Mouse (Mus musculus) ES-E14 (cell line): ENCODE measurements around the gene Ddx6. TPM values are rescaled to one million over a fixed set of nuclear protein-coding genes. Genes with fewer than 3 reads are reported as not detected.

Experiments used
- DNase-seq: peaks from one replicate; pipeline ENCODE4 v3.0.0-alpha.2; 2013; ENCODE audit warnings: low read depth, low spot score
- H3K27ac ChIP-seq: 2 replicates; pipeline ENCODE4 v1.5.1; 2012; ENCODE audit warnings: low read depth, mild to moderate bottlenecking, low read length, moderate library complexity, mixed read lengths; ENCODE audit not compliant: poor library complexity, insufficient read depth, severe bottlenecking
- H3K36me3 ChIP-seq: 2 replicates; pipeline ENCODE4 v1.6.1; 2012; ENCODE audit warnings: mild to moderate bottlenecking, low read length, moderate library complexity, mixed read lengths; ENCODE audit not compliant: control insufficient read depth, poor library complexity, insufficient read depth, severe bottlenecking
- H3K4me1 ChIP-seq, 2 experiments: fragments of 150-350 bp in 1 of 2; sonication (generic) in 1 of 2; 2 replicates each; pipeline ENCODE4 v1.6.1; 2012; ENCODE audit warnings: low read length in 2 of 2, mild to moderate bottlenecking in 1 of 2, mixed read lengths in 1 of 2; ENCODE audit not compliant: control insufficient read depth in 2 of 2, insufficient read depth in 2 of 2, poor library complexity in 1 of 2
- H3K4me3 ChIP-seq, 2 experiments: fragments of 150-350 bp in 1 of 2; sonication (generic) in 1 of 2; 2 replicates each; pipeline ENCODE4 v1.5.1; 2012; ENCODE audit warnings: low read length in 2 of 2, low read depth in 1 of 2, mild to moderate bottlenecking in 1 of 2, mixed read lengths in 1 of 2; ENCODE audit not compliant: insufficient read depth in 1 of 2, poor library complexity in 1 of 2, severe bottlenecking in 1 of 2
- H3K9ac ChIP-seq: 2 replicates; pipeline ENCODE4 v1.6.1; 2012; ENCODE audit warnings: low read depth, mild to moderate bottlenecking, low read length, mixed read lengths; ENCODE audit not compliant: poor library complexity, insufficient read depth, severe bottlenecking
- H3K9me3 ChIP-seq: fragments of 150-350 bp; sonication (generic); 2 replicates; pipeline ENCODE4 v1.6.1; 2012; ENCODE audit warnings: low read depth, mild to moderate bottlenecking, low read length; ENCODE audit not compliant: control insufficient read depth, insufficient read depth
- CHD2 ChIP-seq: IDR thresholded peaks from 2 replicates; pipeline ENCODE4 v1.6.1; 2014; ENCODE audit warnings: mild to moderate bottlenecking, low read depth, low read length, inconsistent platforms
- HCFC1 ChIP-seq: IDR thresholded peaks from 2 replicates; pipeline ENCODE4 v1.6.1; 2012; ENCODE audit warnings: low read length, inconsistent platforms, borderline replicate concordance; ENCODE audit not compliant: insufficient read depth
- MAFK ChIP-seq: IDR thresholded peaks from 2 replicates; pipeline ENCODE4 v1.6.1; 2014; ENCODE audit warnings: mild to moderate bottlenecking, low read depth, low read length, inconsistent platforms; ENCODE audit not compliant: insufficient read depth
- ZC3H11A ChIP-seq: IDR thresholded peaks from 2 replicates; pipeline ENCODE4 v1.6.1; 2012; ENCODE audit warnings: low read depth, mild to moderate bottlenecking, inconsistent platforms, low read length, borderline replicate concordance
- ZNF384 ChIP-seq: IDR thresholded peaks from 2 replicates; pipeline ENCODE4 v1.6.1; 2012; ENCODE audit warnings: low read depth, low read length, inconsistent platforms
- in situ Hi-C, 2 experiments: fragments of 600-800 bp; cut with MboI; formaldehyde crosslinking; loops; one replicate each; pipeline ENCODE4 v1.15.1; 2025; ENCODE audit warnings: low sequenced_read_pairs in 2 of 2, inconsistent platforms in 1 of 2; ENCODE audit not compliant: unreplicated experiment in 2 of 2
- total RNA-seq: library from RNA; depleted of rRNA; stranded (reverse); fragments of 300-350 nt; gene quantifications from 2 replicates; pipeline ENCODE4 v1.2.3, GENCODE M21; 2012

The Ddx6 gene
- total RNA-seq, 1 experiment, result 52.7 TPM

- no peak overlapping the region; the same call in 1 of the 2 replicates for H3K9ac ChIP-seq
Observed at GRCm38 (mm10) chr9:44567338-44568082, 37.2 kb upstream of the Ddx6 start.

GRCm38 (mm10) chr9:44568083-44568455 lies 36.6 kb upstream of the Ddx6 start:
- no peak overlapping the region for H3K27ac ChIP-seq
- peaks cover 3% of the 10 kb centered on the region in 2 experiments; a peak in 2 of 4 replicates for H3K4me1 ChIP-seq
- DNase-seq, result no peak
- H3K9me3 ChIP-seq, result no peaks in the 10 kb centered on the region
- no peak for TF ChIP-seq MAFK
- no peak for TF ChIP-seq HCFC1
- TF ChIP-seq ZNF384, result no peak
- no peak for TF ChIP-seq ZC3H11A
- TF ChIP-seq CHD2, result no peak
- H3K36me3 ChIP-seq, result no peaks in the 10 kb centered on the region
- peak overlapping the region in 1 of 2 experiments; percentile 26; a peak in 1 of 4 replicates for H3K4me3 ChIP-seq
- H3K9ac ChIP-seq, result no peak overlapping the region; the same call in 1 of the 2 replicates
- in situ Hi-C loops, result no loop called here

More at GRCm38 (mm10) chr9:44567338-44568082, 37.2 kb upstream of the Ddx6 start:
- no peak for DNase-seq
- Histone ChIP-seq H3K36me3 (no peaks in the 10 kb centered on the region), H3K27ac (no peak overlapping the region), H3K9me3 (no peaks in the 10 kb centered on the region), H3K4me1 (peaks cover 3 to 9% of the 10 kb centered on the region in 2 experiments; a peak in 2 of 4 replicates), H3K4me3 (peak overlapping the region in 1 of 2 experiments; percentile 26; a peak in 1 of 4 replicates)
- in situ Hi-C loops, result no loop called here
- TF ChIP-seq HCFC1 (no peak), CHD2 (no peak), MAFK (no peak), ZC3H11A (no peak), ZNF384 (no peak)

GRCm38 (mm10) chr9:44570939-44571382 lies 33.7 kb upstream of the Ddx6 start:
- no peaks in the 10 kb centered on the region for H3K36me3 ChIP-seq
- no peaks in the 10 kb centered on the region for H3K4me1 ChIP-seq
- DNase-seq, result no peak
- TF ChIP-seq ZNF384, result no peak
- TF ChIP-seq ZC3H11A, result no peak
- TF ChIP-seq HCFC1, result no peak
- no peak for TF ChIP-seq MAFK
- TF ChIP-seq CHD2, result no peak
- no peak overlapping the region for H3K27ac ChIP-seq
- in situ Hi-C loops, result no loop called here
- no peak overlapping the region for H3K9ac ChIP-seq
- H3K9me3 ChIP-seq, result no peaks in the 10 kb centered on the region
- 0 out of 4 replicates have a peak overlapping the region, but pooled peaks of 1 of the 2 experiments have one; percentile 12 for H3K4me3 ChIP-seq

- DNase-seq, result no peak
- no peak overlapping the region for H3K27ac ChIP-seq
- TF ChIP-seq MAFK (no peak), CHD2 (no peak), ZC3H11A (no peak)
- H3K4me3 ChIP-seq, result no peak overlapping the region
- no peak overlapping the region for H3K9ac ChIP-seq
- no peaks in the 10 kb centered on the region for H3K9me3 ChIP-seq
- in situ Hi-C loops, result no loop called here
- H3K4me1 ChIP-seq, result no peaks in the 10 kb centered on the region
- H3K36me3 ChIP-seq, result no peaks in the 10 kb centered on the region
Observed at GRCm38 (mm10) chr9:44573306-44573705, 31.4 kb upstream of the Ddx6 start.
